Mouse (Mus musculus) bone marrow macrophage, adult 2 months (primary cell): Measurements from ENCODE around the gene Cobll1. TPM values are rescaled to one million over a fixed set of nuclear protein-coding genes. Genes with fewer than 3 reads are reported as not detected.

ENCODE experiments used
- H3K27ac ChIP-seq: 2 replicates; pipeline ENCODE4 v1.5.1; 2012; ENCODE audit warnings: low read depth, low read length; ENCODE audit not compliant: insufficient read depth
- H3K4me1 ChIP-seq: 2 replicates; pipeline ENCODE4 v1.6.1; 2012; ENCODE audit warnings: low read length; ENCODE audit not compliant: control insufficient read depth, insufficient read depth
- H3K4me3 ChIP-seq: 2 replicates; pipeline ENCODE4 v1.5.1; 2012; ENCODE audit warnings: mild to moderate bottlenecking, low read length, moderate library complexity; ENCODE audit not compliant: insufficient read depth
- CTCF ChIP-seq: IDR thresholded peaks from 2 replicates; pipeline ENCODE4 v1.5.1; 2012; ENCODE audit warnings: low read depth, mild to moderate bottlenecking, low read length, moderate library complexity
- POLR2A ChIP-seq: IDR thresholded peaks from 2 replicates; pipeline ENCODE4 v1.6.1; 2012; ENCODE audit warnings: mild to moderate bottlenecking, low read depth, low read length, borderline replicate concordance
- polyA plus RNA-seq: library from polyadenylated mRNA; stranded (reverse); fragments of >200 nt; gene quantifications from 2 replicates; pipeline ENCODE4 v1.2.4, GENCODE M21; 2012; ENCODE audit not compliant: missing spikeins, insufficient read depth, insufficient read length

The Cobll1 gene
- polyA plus RNA-seq, 1 experiment, result 0.60 TPM

DNA sequence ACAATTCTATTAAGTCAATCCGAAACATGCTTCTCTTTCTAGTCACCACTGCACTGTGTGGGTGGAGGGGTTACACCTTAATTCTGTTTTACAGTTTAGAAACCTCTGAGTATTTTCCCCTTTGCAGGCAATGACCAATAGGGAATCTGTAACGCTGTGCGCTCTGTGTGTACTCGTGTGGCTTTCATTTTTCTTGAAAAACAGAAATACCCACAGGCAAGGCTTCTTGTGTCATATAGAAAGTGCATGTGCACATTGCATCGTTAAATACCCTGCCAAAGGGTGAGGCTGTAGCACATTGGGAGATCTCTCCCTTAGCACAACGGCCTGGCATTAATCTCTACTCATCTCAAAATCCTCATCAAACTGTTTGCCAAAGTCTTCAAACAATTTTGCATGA is 134.6 kb downstream of the Cobll1 start:
- Histone ChIP-seq H3K27ac (no peak overlapping the region), H3K4me3 (no peak overlapping the region), H3K4me1 (no peaks in the 10 kb centered on the region)
- TF ChIP-seq CTCF, result no peak
- no peak for TF ChIP-seq POLR2A

DNA sequence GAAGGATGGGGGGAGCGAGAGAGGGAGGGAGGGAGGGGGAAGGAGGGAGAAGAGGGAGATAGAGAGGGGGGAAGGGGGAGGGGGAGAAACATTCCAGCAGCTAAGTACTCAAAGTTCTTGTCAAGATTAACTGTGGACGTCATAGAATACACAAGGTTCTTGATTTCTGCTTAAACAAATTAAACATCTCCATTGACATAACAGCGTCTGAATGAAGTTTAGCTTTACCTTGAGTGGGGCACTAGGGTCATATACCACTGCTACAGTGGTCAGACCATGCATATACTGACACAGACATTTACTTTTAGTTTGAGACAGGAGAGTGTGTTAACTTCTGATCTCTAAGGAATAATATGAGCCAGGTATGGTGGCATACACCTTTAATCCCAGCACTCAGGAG is 135.4 kb downstream of the Cobll1 start:
- H3K4me3 ChIP-seq, result no peak overlapping the region
- no peak overlapping the region for H3K27ac ChIP-seq
- TF ChIP-seq CTCF (no peak), POLR2A (no peak)
- no peaks in the 10 kb centered on the region for H3K4me1 ChIP-seq

DNA sequence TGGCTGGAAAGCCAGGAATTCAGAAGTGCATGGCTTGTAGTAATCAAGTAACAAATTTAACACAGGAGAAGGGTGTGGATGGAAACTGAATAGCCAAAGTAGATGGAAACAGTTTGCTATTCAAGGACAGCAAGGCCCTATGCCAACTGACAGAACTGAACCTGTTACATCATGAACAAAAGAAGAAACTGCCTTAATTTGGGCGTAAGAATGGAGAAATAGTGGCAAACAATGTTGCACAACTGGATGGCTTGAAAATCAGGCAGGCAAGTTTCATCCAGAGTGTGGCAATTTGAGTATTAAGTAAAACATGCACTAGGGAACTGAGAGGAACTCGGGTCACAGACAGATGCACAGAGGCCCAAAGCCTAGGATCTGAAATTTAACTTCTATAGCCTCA is 137.8 kb downstream of the Cobll1 start:
- TF ChIP-seq CTCF (no peak), POLR2A (no peak)

DNA sequence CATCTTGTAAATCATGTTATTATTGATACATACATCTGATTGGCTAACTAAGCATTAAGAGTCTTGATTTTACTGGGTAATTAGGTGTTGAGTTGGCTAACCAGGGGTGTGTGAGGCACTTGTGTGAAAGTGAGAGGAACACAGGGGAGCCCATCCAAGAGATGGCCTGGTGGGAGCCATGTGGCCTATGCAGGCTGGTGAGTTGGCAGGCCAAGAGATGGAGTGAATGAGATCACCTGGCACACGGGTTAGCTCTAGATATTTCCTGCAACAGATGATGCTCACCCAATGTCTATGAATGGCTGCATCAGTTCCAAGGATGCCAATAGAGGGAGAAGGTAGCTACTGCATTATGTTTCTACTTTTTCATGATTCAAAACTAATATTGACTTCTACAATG is 139.2 kb downstream of the Cobll1 start:
- Histone ChIP-seq H3K27ac (no peak overlapping the region), H3K4me1 (no peaks in the 10 kb centered on the region), H3K4me3 (no peak overlapping the region)
- TF ChIP-seq POLR2A, result no peak
- no peak for TF ChIP-seq CTCF

More for the DNA sequence above, 137.8 kb downstream of the Cobll1 start:
- Histone ChIP-seq H3K27ac (no peak overlapping the region), H3K4me1 (no peaks in the 10 kb centered on the region), H3K4me3 (no peak overlapping the region)

DNA sequence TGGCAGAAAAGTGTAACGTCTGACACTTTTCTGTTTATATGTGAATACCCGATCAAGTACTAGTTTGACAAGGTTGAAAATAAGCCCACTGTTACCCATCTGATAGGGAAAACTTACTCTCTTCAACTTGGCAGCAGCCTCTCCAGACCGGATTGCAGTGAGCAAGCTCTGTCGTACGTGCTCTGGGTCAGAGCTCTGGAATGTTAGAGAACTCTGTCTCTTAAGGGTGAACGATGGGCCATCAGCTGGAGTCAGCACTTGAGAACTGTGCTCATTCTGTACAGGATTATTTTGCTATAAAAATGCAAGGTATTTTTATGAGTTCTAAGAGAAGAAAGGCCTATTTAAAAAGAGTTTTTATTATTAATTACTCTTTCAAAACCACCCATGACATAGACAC is 143.6 kb downstream of the Cobll1 start:
- no peak overlapping the region for H3K27ac ChIP-seq
- no peak overlapping the region for H3K4me3 ChIP-seq
- H3K4me1 ChIP-seq, result no peaks in the 10 kb centered on the region
- no peak for TF ChIP-seq CTCF
- no peak for TF ChIP-seq POLR2A

DNA sequence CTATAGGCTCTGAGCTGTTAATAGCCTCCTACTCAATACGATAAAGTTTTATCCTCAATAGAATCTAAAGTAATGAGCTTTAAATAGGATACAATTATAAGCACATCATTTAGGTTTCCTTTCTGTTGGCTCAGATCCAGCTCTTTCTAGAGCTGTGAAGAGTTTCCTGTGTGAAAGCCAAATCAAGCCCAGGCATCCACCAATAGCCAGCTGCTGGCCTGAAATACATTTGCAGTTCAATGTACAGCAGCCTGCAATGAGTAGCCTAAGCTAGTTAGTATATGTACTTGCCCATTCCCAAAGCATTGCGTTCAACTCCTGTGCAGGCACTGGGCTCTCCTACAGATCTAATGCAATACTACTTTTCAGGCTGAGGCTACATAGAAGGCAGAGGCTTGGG is 145.2 kb downstream of the Cobll1 start:
- no peak overlapping the region for H3K4me3 ChIP-seq
- no peak overlapping the region for H3K27ac ChIP-seq
- H3K4me1 ChIP-seq, result no peaks in the 10 kb centered on the region
- TF ChIP-seq CTCF (no peak), POLR2A (no peak)

DNA sequence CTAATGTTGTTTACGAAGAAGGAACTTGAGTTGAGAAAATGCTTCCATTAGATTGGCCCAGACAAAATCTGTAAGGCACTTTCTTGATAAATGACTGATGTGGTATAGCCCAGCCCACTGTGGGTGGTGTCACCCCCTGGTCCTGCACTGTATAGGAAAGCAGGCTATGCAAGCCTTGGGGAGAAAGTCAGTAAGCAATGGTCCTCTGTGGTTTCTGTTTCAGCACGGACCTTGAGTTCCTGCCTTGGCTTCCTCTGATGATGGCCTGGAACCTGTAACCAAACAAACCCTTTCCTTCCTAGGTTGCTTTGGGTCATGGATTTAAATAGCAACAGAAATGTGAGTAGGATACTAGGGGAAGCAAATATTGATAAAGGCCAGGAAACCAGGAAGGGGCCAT is 148.2 kb downstream of the Cobll1 start:
- Histone ChIP-seq H3K4me1 (no peaks in the 10 kb centered on the region), H3K27ac (no peak overlapping the region), H3K4me3 (no peak overlapping the region)
- TF ChIP-seq POLR2A, result no peak
- TF ChIP-seq CTCF, result no peak

GRCm38 (mm10) chr2:65087197-65087596 is 152.0 kb downstream of the Cobll1 start:
- Histone ChIP-seq H3K27ac (no peak overlapping the region), H3K4me1 (no peaks in the 10 kb centered on the region), H3K4me3 (no peak overlapping the region)
- no peak for TF ChIP-seq POLR2A
- TF ChIP-seq CTCF, result no peak

- Histone ChIP-seq H3K27ac (no peak overlapping the region), H3K4me1 (no peaks in the 10 kb centered on the region), H3K4me3 (no peak overlapping the region)
- TF ChIP-seq POLR2A (no peak), CTCF (no peak)
Observed at GRCm38 (mm10) chr2:65083411-65083810, 155.8 kb downstream of the Cobll1 start.

- Histone ChIP-seq H3K4me1 (no peaks in the 10 kb centered on the region), H3K27ac (no peak overlapping the region)
- TF ChIP-seq POLR2A, result no peak
- TF ChIP-seq CTCF, result no peak
Observed at GRCm38 (mm10) chr2:65077544-65077943, 161.7 kb downstream of the Cobll1 start.

GRCm38 (mm10) chr2:65075840-65076239 is 163.4 kb downstream of the Cobll1 start:
- TF ChIP-seq CTCF (no peak), POLR2A (no peak)
- H3K4me1 ChIP-seq, result no peaks in the 10 kb centered on the region
- H3K4me3 ChIP-seq, result no peak overlapping the region
- no peak overlapping the region for H3K27ac ChIP-seq

More at GRCm38 (mm10) chr2:65077544-65077943, 161.7 kb downstream of the Cobll1 start:
- no peak overlapping the region for H3K4me3 ChIP-seq

DNA sequence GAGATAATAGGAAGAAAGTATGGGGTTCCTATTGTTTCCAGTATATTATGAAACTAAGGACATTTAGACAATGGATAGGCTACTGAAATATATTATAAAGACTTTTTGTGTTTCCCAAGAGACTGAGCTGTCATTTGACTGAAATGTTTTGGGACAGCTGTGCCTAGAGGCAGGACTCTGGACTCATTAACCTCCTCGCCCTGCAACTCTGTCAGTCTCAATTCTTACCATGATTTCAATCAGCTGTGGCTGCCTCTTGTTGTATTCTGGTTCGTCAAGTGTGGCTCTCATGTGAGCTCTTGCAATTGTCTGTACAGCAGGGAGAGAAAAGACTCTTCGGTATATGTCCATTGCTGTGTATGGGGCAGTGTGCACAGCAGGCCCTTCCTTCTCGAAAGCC is 163.8 kb downstream of the Cobll1 start:
- Histone ChIP-seq H3K4me1 (no peaks in the 10 kb centered on the region), H3K27ac (no peak overlapping the region), H3K4me3 (no peak overlapping the region)
- TF ChIP-seq CTCF, result no peak
- no peak for TF ChIP-seq POLR2A
